In genomic region chr5:114784622-114785165, GRCm38 (mm10) we compare ENCODE assay signal across 8 mouse cellular contexts. TPM values are rescaled to one million over a fixed set of nuclear protein-coding genes. Genes with fewer than 3 reads are reported as not detected.
DNase-seq lines count a peak whose midpoint lies in the region; ATAC-seq lines count a peak whose summit lies in the region.

No protein-coding gene starts in this region.

- H3K27ac ChIP-seq in forebrain, embryonic 13.5 days: peak overlapping the region; percentile 19; the same call in 1 of the 2 replicates
- no peak overlapping the region for H3K27ac ChIP-seq in forebrain, embryonic 12.5 days

- H3K27me3 ChIP-seq in forebrain, embryonic 13.5 days: no peaks in the 10 kb centered on the region
- H3K27me3 ChIP-seq in forebrain, embryonic 12.5 days: no peaks in the 10 kb centered on the region

- peaks cover 40% of the 10 kb centered on the region for H3K36me3 ChIP-seq in forebrain, embryonic 13.5 days (ENCODE audit: poor library complexity, severe bottlenecking)
- H3K36me3 ChIP-seq in forebrain, embryonic 12.5 days (replicated peaks): peaks cover 32% of the 10 kb centered on the region

- no peaks in the 10 kb centered on the region for H3K9me3 ChIP-seq in forebrain, embryonic 13.5 days (replicated peaks)
- no peaks in the 10 kb centered on the region for H3K9me3 ChIP-seq in forebrain, embryonic 12.5 days

- intact Hi-C loops in heart, postnatal 25 days (cut with DNase I): loop anchor here (2.0 kb wide), 1 partner anchor 16 kb away; no protein-coding TSS in a partner anchor

- no peak overlapping the region for H3K9ac ChIP-seq in forebrain, embryonic 13.5 days
- no peak overlapping the region for H3K9ac ChIP-seq in forebrain, embryonic 12.5 days

- no peak for ATAC-seq in forebrain, embryonic 13.5 days
- no peak for ATAC-seq in forebrain, embryonic 12.5 days (ENCODE audit: low FRiP score)

- 84% methylated on average over 16 of the region's 16 CpGs for WGBS in forebrain, embryonic 13.5 days
- WGBS in forebrain, embryonic 12.5 days: 86% methylated on average over 16 of the region's 16 CpGs

- peak; percentile 57 for DNase-seq in adrenal gland, postnatal 14 days
- DNase-seq in heart, postnatal 25 days (ENCODE audit: low spot score): peak; percentile 49
- DNase-seq in lung, postnatal 25 days (ENCODE audit: low spot score): peak; percentile 85
- no peak for DNase-seq in frontal cortex, postnatal 10 days (ENCODE audit: low spot score in 2 of 2)
- DNase-seq in urinary bladder, postnatal 10 days (ENCODE audit: low spot score): no peak
- no peak for DNase-seq in embryo, embryonic 10.5 days (ENCODE audit: low spot score)

- peaks cover 5% of the 10 kb centered on the region; the same call in 1 of the 2 replicates for H3K4me1 ChIP-seq in forebrain, embryonic 13.5 days
- H3K4me1 ChIP-seq in forebrain, embryonic 12.5 days: peaks cover 26% of the 10 kb centered on the region

- H3K4me2 ChIP-seq in forebrain, embryonic 13.5 days: no peak overlapping the region
- H3K4me2 ChIP-seq in forebrain, embryonic 12.5 days: no peak overlapping the region

- H3K4me3 ChIP-seq in forebrain, embryonic 13.5 days: no peak overlapping the region
- H3K4me3 ChIP-seq in forebrain, embryonic 12.5 days (replicated peaks): no peak overlapping the region

RNA-seq across cellular contexts. Expression of gene Git2, which starts 9.4 kb away (rescaled TPM):
- 41.2 and 45.3 TPM in 2 replicates for polyA plus RNA-seq in forebrain, embryonic 13.5 days (2015; fragmentation: Nextera tagmentation; extraction: Ambion mirVana)
- polyA plus RNA-seq in forebrain, embryonic 12.5 days (2016; fragmentation: Nextera tagmentation; extraction: Ambion mirVana): 43.0 and 50.4 TPM in 2 replicates
- total RNA-seq in adrenal gland, postnatal 14 days (2021): 42.7 and 49.4 TPM in 2 replicates
- 10 to 100 TPM; 29.1 to 37.9 TPM for total RNA-seq in heart, postnatal 25 days (2021)

RNA-seq across cellular contexts. Expression of gene Ankrd13a, which starts 10.2 kb away (rescaled TPM):
- polyA plus RNA-seq in forebrain, embryonic 13.5 days (2015; fragmentation: Nextera tagmentation; extraction: Ambion mirVana): 26.8 and 30.0 TPM in 2 replicates
- 60.4 and 61.1 TPM in 2 replicates for polyA plus RNA-seq in forebrain, embryonic 12.5 days (2016; fragmentation: Nextera tagmentation; extraction: Ambion mirVana)
- 89.4 and 95.0 TPM in 2 replicates for total RNA-seq in adrenal gland, postnatal 14 days (2021)
- total RNA-seq in heart, postnatal 25 days (2021): 10 to 100 TPM; 31.3 to 35.2 TPM

RNA-seq across cellular contexts. Expression of gene 1500011B03Rik, which starts 38.6 kb away (rescaled TPM):
- polyA plus RNA-seq in forebrain, embryonic 13.5 days (2015; fragmentation: Nextera tagmentation; extraction: Ambion mirVana): 184 and 195 TPM in 2 replicates
- polyA plus RNA-seq in forebrain, embryonic 12.5 days (2016; fragmentation: Nextera tagmentation; extraction: Ambion mirVana): 160 and 163 TPM in 2 replicates
- total RNA-seq in adrenal gland, postnatal 14 days (2021): 36.8 and 43.6 TPM in 2 replicates
- total RNA-seq in heart, postnatal 25 days (2021): 1 to 10 TPM; 5.1 to 5.7 TPM

Comparison
In these comparisons a context has a peak if more than half of its experiments do, and no peak if none do; other contexts are left out.
1. DNase-seq: peak in adrenal gland, postnatal 14 days (single experiment), heart, postnatal 25 days (single experiment) and lung, postnatal 25 days (single experiment); none in frontal cortex, postnatal 10 days (0 of 2), urinary bladder, postnatal 10 days (single experiment) and embryo, embryonic 10.5 days (single experiment).